Mouse (Mus musculus): ENCODE measurements at regions not wholly inside any gene's neighbourhood (a gene's known extent, or its start where the extent isn't known, plus 50 kb on each side); places are given as distances from the start of the nearest gene placed in this dataset.
"Not testable (repeated sequence)": the region's sequence is repeated elsewhere in the genome, so short reads cannot be mapped to it uniquely, and the experiment has no call there.

GRCm38 (mm10) chr5:134848981-134849380, 57.6 kb downstream of the Tmem270 start:
- Histone ChIP-seq H3K4me2 (replicated peaks) (no peak overlapping the region), H3K36me3 (no peaks in the 10 kb centered on the region), H3K4me1 (peaks cover 12% of the 10 kb centered on the region), H3K27ac (replicated peaks) (0 out of 2 replicates have a peak overlapping the region, but pooled peaks have one; percentile 30), H3K9me3 (replicated peaks) (no peaks in the 10 kb centered on the region), H3K27me3 (no peaks in the 10 kb centered on the region), H3K9ac (no peak overlapping the region), H3K4me3 (replicated peaks) (no peak overlapping the region)
- WGBS = 85% methylated on average over 9 of the region's 9 CpGs
- ATAC-seq (ENCODE audit: insufficient number of reproducible peaks, low FRiP score, low TSS enrichment, low read depth) = no peak

DNA sequence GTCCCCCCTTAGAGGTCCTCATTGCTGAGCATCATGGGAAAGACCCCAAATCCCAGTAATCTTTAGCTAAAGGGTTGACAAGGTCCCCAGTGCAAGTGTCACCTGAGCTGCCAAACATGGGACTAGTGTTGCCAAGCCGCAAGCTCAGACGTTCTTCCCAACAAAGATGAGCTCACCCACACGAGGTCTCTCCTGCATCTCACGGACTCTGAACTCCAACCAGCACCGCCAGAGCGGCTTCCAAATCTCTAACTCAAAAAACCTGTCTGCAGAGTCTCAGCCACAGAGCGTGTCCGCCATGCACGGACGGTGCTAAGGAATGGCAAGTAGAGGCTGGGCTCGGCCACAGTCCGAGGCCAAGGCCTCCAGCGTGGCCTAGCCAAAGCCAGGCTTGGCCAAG, 58.0 kb downstream of the Tmem270 start:
- H3K4me2 ChIP-seq (replicated peaks) = no peak overlapping the region
- H3K4me3 ChIP-seq (replicated peaks) = no peak overlapping the region
- no peaks in the 10 kb centered on the region for H3K9me3 ChIP-seq (replicated peaks)
- ATAC-seq (ENCODE audit: insufficient number of reproducible peaks, low FRiP score, low TSS enrichment, low read depth) = peak; percentile 18; the same call in 1 of the 2 replicates
- no peaks in the 10 kb centered on the region for H3K27me3 ChIP-seq
- H3K9ac ChIP-seq = no peak overlapping the region
- peak overlapping the region; percentile 30; the same call in 1 of the 2 replicates for H3K27ac ChIP-seq (replicated peaks)
- WGBS = 74% methylated on average over 13 of the region's 13 CpGs
- no peaks in the 10 kb centered on the region for H3K36me3 ChIP-seq
- peaks cover 12% of the 10 kb centered on the region for H3K4me1 ChIP-seq

DNA sequence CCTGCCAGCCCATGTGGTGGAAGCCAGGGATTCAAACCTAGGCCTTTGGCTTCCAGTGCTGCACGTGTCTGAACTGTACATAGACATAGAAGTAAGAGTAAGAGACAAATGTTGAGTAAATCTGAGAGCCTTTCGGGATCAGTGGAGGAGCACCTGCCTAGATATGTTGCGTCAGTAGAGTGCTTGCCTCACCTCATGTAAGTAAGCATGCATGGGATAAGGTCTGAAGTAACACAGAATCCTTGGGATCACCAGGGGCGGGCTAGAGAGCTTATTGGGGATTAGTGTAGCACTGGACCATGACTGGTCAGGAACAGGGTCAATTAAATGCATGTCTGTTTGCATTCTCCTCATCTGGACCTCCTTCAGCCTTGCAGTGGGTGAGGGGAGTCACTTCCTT, 61.1 kb downstream of the Tmem270 start:
- no peak for ATAC-seq (ENCODE audit: insufficient number of reproducible peaks, low FRiP score, low TSS enrichment, low read depth)
- Histone ChIP-seq H3K4me2 (replicated peaks) (no peak overlapping the region), H3K4me1 (peaks cover 12% of the 10 kb centered on the region), H3K36me3 (no peaks in the 10 kb centered on the region), H3K27ac (replicated peaks) (no peak overlapping the region), H3K9ac (no peak overlapping the region), H3K9me3 (replicated peaks) (no peaks in the 10 kb centered on the region), H3K4me3 (replicated peaks) (no peak overlapping the region), H3K27me3 (no peaks in the 10 kb centered on the region)
- WGBS = 83% methylated on average over 4 of the region's 4 CpGs

DNA sequence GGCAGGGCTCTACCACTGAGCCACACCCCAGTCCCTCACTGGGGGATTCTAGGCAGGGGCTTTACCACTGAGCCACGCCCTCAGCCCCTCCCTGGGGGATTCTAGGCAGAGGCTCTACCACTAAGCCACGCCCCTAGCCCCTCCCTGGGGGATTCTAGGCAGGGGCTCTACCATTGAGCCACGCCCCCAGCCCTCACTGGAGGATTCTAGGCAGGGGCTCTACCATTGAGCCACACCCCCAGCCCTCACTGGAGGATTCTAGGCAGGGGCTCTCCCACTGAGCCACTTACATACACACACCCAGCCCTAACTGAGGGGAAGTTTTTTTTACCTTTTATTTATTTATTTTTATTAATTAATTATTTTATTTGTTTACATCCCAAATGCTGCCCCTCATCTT, 62.3 kb downstream of the Tmem270 start:
- H3K36me3 ChIP-seq; H3K27ac ChIP-seq (replicated peaks); H3K4me2 ChIP-seq (replicated peaks); H3K9ac ChIP-seq; H3K4me3 ChIP-seq (replicated peaks); ATAC-seq (ENCODE audit: insufficient number of reproducible peaks, low FRiP score, low TSS enrichment, low read depth); H3K9me3 ChIP-seq (replicated peaks); H3K27me3 ChIP-seq: not testable (repeated sequence)
- WGBS = 87% methylated on average over 3 of the region's 3 CpGs
- H3K4me1 ChIP-seq = peaks cover 12% of the 10 kb centered on the region

GRCm38 (mm10) chr5:134841205-134841980, 65.1 kb downstream of the Tmem270 start:
- 87% methylated on average over 7 of the region's 7 CpGs for WGBS
- Histone ChIP-seq H3K9ac (no peak overlapping the region), H3K4me3 (replicated peaks) (no peak overlapping the region), H3K36me3 (no peaks in the 10 kb centered on the region), H3K27ac (replicated peaks) (no peak overlapping the region), H3K9me3 (replicated peaks) (no peaks in the 10 kb centered on the region), H3K4me1 (peaks cover 4% of the 10 kb centered on the region), H3K27me3 (no peaks in the 10 kb centered on the region), H3K4me2 (replicated peaks) (no peak overlapping the region)
- ATAC-seq (ENCODE audit: insufficient number of reproducible peaks, low FRiP score, low TSS enrichment, low read depth) = no peak

DNA sequence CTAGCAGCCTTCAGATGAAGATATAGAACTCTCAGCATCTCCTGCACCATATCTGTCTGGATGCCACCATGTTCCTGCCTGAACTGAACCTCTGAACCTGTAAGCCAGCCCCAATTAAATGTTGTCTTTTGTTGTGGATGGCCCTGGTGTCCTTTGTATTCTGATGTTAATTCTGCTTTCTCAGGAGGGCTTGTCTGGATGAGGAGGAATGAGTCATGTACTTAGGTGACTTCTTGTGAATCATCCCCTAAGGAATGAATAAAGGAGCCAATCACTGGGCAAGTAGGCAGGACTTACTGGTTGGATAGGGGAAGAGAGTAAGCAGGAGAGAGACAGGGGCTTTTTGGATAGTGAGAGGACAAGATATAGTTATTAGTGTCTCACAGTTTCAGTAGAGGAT, 70.0 kb downstream of the Tmem270 start:
- H3K4me3 ChIP-seq (replicated peaks) = no peak overlapping the region
- ATAC-seq (ENCODE audit: insufficient number of reproducible peaks, low FRiP score, low TSS enrichment, low read depth) = no peak
- H3K9me3 ChIP-seq (replicated peaks) = no peaks in the 10 kb centered on the region
- H3K9ac ChIP-seq = no peak overlapping the region
- no peak overlapping the region for H3K27ac ChIP-seq (replicated peaks)
- H3K27me3 ChIP-seq = no peaks in the 10 kb centered on the region
- H3K4me2 ChIP-seq (replicated peaks) = no peak overlapping the region
- no peaks in the 10 kb centered on the region for H3K4me1 ChIP-seq
- no peaks in the 10 kb centered on the region for H3K36me3 ChIP-seq

GRCm38 (mm10) chr5:134832896-134833295, 73.6 kb downstream of the Tmem270 start:
- H3K4me2 ChIP-seq (replicated peaks) = no peak overlapping the region

DNA sequence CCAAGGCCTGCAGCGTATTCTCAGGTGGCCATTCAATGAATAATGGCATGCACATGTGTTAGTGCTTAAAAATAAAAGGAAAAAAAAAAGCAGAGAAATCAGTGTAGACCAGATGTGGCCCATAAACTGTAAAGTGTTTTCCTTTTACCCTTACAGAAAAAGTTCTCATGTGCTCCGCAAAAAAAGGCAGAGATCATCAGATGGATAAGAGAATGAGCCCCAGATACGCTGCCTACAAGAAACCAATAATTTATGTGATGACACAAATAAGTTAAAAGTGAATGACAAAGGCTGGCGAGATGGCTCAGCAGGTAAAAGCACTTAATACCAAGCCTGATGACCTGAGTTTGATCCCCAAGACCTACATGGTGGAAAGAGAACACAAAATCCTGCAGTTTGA, 70.5 kb upstream of the Eln start:
- 37% methylated on average over 4 of the region's 4 CpGs for WGBS
- no peak for ATAC-seq (ENCODE audit: insufficient number of reproducible peaks, low FRiP score, low TSS enrichment, low read depth)
- Histone ChIP-seq H3K27ac (replicated peaks) (no peak overlapping the region), H3K9me3 (replicated peaks) (0 out of 2 replicates have a peak, but pooled peaks cover 3% of the 10 kb centered on the region), H3K27me3 (no peaks in the 10 kb centered on the region), H3K9ac (no peak overlapping the region), H3K36me3 (no peaks in the 10 kb centered on the region), H3K4me2 (replicated peaks) (no peak overlapping the region), H3K4me3 (replicated peaks) (no peak overlapping the region), H3K4me1 (no peaks in the 10 kb centered on the region)

More at GRCm38 (mm10) chr5:134832896-134833295, 73.6 kb downstream of the Tmem270 start:
- Histone ChIP-seq H3K4me1 (no peaks in the 10 kb centered on the region), H3K4me3 (replicated peaks) (no peak overlapping the region), H3K36me3 (no peaks in the 10 kb centered on the region), H3K9ac (no peak overlapping the region), H3K27ac (replicated peaks) (no peak overlapping the region), H3K27me3 (no peaks in the 10 kb centered on the region), H3K9me3 (replicated peaks) (no peaks in the 10 kb centered on the region)
- peak; percentile 43; the same call in 1 of the 2 replicates for ATAC-seq (ENCODE audit: insufficient number of reproducible peaks, low FRiP score, low TSS enrichment, low read depth)
- WGBS = 79% methylated on average over 8 of the region's 8 CpGs

DNA sequence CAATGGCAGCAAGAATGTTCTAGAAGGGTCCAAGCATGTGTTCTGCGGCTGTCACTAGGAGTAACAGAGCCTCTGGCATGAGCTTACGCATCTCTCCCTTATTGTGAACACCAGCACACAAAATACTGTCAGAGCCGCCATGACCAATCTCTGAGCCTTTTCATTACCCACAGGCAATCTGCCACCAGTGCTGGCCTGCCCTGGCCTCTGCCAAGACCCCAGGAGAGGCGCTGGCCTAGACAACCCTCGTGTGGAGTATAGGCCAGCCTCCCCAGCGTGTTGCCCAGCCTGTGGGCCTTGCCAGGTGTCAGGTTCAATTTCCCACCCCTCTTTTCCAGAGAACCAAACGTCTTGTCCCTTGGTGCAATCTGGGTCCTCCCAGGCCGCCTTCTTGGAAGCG, 62.0 kb upstream of the Eln start:
- ATAC-seq (ENCODE audit: insufficient number of reproducible peaks, low FRiP score, low TSS enrichment, low read depth) = peak; percentile 63; the same call in 1 of the 2 replicates
- Histone ChIP-seq H3K9me3 (replicated peaks) (no peaks in the 10 kb centered on the region), H3K4me2 (replicated peaks) (no peak overlapping the region), H3K36me3 (no peaks in the 10 kb centered on the region), H3K27me3 (no peaks in the 10 kb centered on the region), H3K4me1 (no peaks in the 10 kb centered on the region), H3K9ac (no peak overlapping the region), H3K27ac (replicated peaks) (no peak overlapping the region), H3K4me3 (replicated peaks) (no peak overlapping the region)
- 64% methylated on average over 9 of the region's 9 CpGs for WGBS

DNA sequence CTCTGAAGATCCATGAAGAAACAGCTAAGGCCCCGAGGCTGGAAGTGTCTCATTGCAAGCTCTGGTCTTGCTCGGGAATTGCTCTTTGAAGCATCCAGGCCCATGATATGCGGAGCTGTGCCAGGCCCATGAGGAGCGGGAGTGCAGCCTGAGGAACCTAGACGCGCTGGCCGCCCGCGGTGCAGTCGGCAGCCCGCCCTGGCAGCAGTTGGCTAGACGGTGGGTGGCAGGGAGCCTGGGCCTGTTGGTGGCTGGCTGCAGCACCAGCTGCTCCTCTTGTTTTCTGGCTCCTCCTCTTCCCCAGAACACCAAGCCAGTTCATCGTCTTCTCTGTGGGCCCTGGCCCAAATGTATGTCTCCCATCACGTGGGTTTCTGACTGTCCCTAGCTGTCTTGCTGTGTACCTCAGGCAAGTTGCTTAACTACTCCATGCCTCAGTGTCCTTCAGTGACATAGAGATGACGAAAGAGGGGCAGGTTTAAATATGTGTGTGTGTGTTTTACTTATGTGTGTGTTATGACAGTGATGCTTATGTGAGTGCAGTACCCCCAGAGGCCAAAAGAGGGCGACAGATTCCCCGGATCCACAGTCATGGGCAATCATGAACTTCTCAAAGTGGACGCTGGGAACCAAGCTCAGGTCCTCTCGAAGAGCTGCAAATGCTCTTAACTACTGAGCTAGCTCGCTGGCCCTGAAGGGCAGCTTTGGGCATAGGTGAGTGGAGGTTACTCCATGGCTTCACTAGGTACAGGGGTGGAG, 57.3 kb upstream of the Eln start:
- Histone ChIP-seq H3K4me1 (no peaks in the 10 kb centered on the region), H3K27ac (replicated peaks) (no peak overlapping the region), H3K9me3 (replicated peaks) (no peaks in the 10 kb centered on the region), H3K4me2 (replicated peaks) (no peak overlapping the region), H3K4me3 (replicated peaks) (no peak overlapping the region), H3K27me3 (no peaks in the 10 kb centered on the region), H3K9ac (no peak overlapping the region), H3K36me3 (no peaks in the 10 kb centered on the region)
- WGBS = 89% methylated on average over 20 of the region's 20 CpGs
- no peak for ATAC-seq (ENCODE audit: insufficient number of reproducible peaks, low FRiP score, low TSS enrichment, low read depth)

GRCm38 (mm10) chr5:134802161-134802719, 55.1 kb upstream of the Eln start:
- no peaks in the 10 kb centered on the region for H3K4me1 ChIP-seq
- no peak overlapping the region for H3K4me2 ChIP-seq (replicated peaks)
- no peak overlapping the region for H3K9ac ChIP-seq
- 79% methylated on average over 11 of the region's 11 CpGs for WGBS
- H3K27me3 ChIP-seq = no peaks in the 10 kb centered on the region
- H3K9me3 ChIP-seq (replicated peaks) = no peaks in the 10 kb centered on the region
- H3K36me3 ChIP-seq = no peaks in the 10 kb centered on the region
- no peak overlapping the region for H3K4me3 ChIP-seq (replicated peaks)
- ATAC-seq (ENCODE audit: insufficient number of reproducible peaks, low FRiP score, low TSS enrichment, low read depth) = no peak
- no peak overlapping the region for H3K27ac ChIP-seq (replicated peaks)

Data from embryonic facial prominence, embryonic 15.5 days (tissue).